Mouse (Mus musculus): Measurements from ENCODE around the gene Ly6g5c. TPM values are rescaled to one million over a fixed set of nuclear protein-coding genes. Genes with fewer than 3 reads are reported as not detected.

The Ly6g5c gene
- total and polyA plus RNA-seq, 3 experiments: not detected

DNA sequence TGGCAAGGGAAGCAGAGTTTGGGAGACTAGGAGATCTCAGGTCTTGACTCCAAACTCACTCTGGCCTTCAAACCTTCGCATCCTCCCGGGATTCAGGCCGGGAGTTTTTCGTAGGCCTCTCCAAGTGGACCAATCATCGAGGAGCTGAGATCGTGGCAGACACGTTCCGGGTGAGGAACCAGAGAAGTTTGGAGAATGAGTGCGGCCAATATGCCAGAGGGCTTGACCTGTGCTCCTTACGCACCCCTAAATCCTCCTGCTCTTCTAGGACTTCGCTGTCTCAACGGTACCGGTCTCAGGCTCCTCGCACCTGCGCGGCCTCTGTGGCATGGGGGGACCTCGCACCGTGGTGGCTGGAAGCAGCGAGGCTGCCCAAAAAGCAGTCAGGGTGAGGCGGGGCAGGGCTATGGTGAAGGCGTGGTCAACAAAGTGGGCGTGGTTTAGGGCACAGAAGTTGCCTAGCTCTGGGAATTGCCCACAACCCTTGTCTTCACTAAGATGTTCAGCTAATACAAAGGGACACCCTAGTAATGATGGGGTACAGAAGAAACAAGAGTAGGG is 47.3 kb upstream of the Ly6g5c start:
- no peaks in the 10 kb centered on the region for H3K27me3 ChIP-seq (replicated peaks)
- no peaks in the 10 kb centered on the region for H3K79me2 ChIP-seq (replicated peaks; ENCODE audit: control insufficient read depth, extremely low read depth, insufficient read depth, poor library complexity, severe bottlenecking)
- H3K4me1 ChIP-seq (ENCODE audit: control insufficient read depth in 1 of 2, insufficient read depth in 2 of 2): peaks cover 2 to 4% of the 10 kb centered on the region in 2 experiments; a peak in 3 of 4 replicates
- TF ChIP-seq NRF1 (IDR thresholded peaks at IDR 0.05; ENCODE audit: low read depth, low read length) (no peak), JUN (IDR thresholded peaks at IDR 0.05; ENCODE audit: insufficient read depth, low read depth, low read length) (no peak), ZNF384 (IDR thresholded peaks at IDR 0.05; ENCODE audit: low read depth, low read length) (no peak), RCOR1 (conservative IDR thresholded peaks at IDR 0.05; ENCODE audit: low read depth, low read length) (no peak)
- peaks cover 47 to 83% of the 10 kb centered on the region in 2 experiments for H3K36me3 ChIP-seq (replicated peaks in 1 of 2; ENCODE audit: control insufficient read depth in 1 of 2, insufficient read depth in 1 of 2, low read length in 1 of 2)
- H3K4me2 ChIP-seq (ENCODE audit: insufficient read depth, low read depth, poor library complexity, severe bottlenecking): no peak overlapping the region
- in situ Hi-C loops (cut with MboI; ENCODE audit: low pct_ligation_motif_present, low pct_unique_long_range_greater_than_20kb, low sequenced_read_pairs): no loop called here
- DNase-seq (ENCODE audit: extremely low read depth): peak; percentile 14
- no peak overlapping the region for H3K4me3 ChIP-seq (replicated peaks in 1 of 3; ENCODE audit: low read depth in 2 of 3, low read length in 2 of 3, poor library complexity in 1 of 3)
- H3K27ac ChIP-seq (ENCODE audit: insufficient read depth, low read depth): no peak overlapping the region
- no peak overlapping the region for H3K9ac ChIP-seq (ENCODE audit: insufficient read depth, low read depth)
- no peaks in the 10 kb centered on the region for H3K9me3 ChIP-seq (replicated peaks; ENCODE audit: low read length)
- dilution Hi-C loops (cut with MboI; ENCODE audit: extremely low pct_ligation_motif_present, extremely low pct_unique_long_range_greater_than_20kb, low sequenced_read_pairs): no loop called here

DNA sequence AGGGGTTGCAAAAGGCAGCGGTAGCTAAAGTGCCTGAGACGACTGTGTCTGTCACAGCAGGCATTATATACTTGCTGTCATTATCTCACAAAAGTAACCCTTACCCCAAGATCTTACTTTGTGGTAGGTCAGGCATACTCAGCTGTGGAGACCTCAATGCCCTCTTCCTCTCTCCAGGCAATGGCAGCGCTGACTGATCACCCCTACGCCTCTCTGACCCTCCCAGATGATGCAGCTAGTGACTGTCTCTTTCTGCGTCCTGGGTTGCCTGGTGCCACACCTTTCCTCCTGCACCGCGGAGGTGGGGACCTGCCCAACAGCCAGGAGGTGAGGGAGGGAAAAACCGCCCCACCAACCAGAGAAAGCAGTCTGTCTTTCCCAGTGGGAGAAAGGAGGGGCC is 46.8 kb upstream of the Ly6g5c start:
- in situ Hi-C loops (cut with MboI; ENCODE audit: low pct_ligation_motif_present, low pct_unique_long_range_greater_than_20kb, low sequenced_read_pairs) (no loop called here), dilution Hi-C loops (cut with MboI; ENCODE audit: extremely low pct_ligation_motif_present, extremely low pct_unique_long_range_greater_than_20kb, low sequenced_read_pairs) (no loop called here)
- Histone ChIP-seq H3K79me2 (replicated peaks; ENCODE audit: control insufficient read depth, extremely low read depth, insufficient read depth, poor library complexity, severe bottlenecking) (no peaks in the 10 kb centered on the region), H3K9ac (ENCODE audit: insufficient read depth, low read depth) (no peak overlapping the region), H3K4me2 (ENCODE audit: insufficient read depth, low read depth, poor library complexity, severe bottlenecking) (no peak overlapping the region), H3K27ac (ENCODE audit: insufficient read depth, low read depth) (no peak overlapping the region), H3K4me3 (replicated peaks in 1 of 3; ENCODE audit: low read depth in 2 of 3, low read length in 2 of 3, poor library complexity in 1 of 3) (no peak overlapping the region), H3K9me3 (replicated peaks; ENCODE audit: low read length) (no peaks in the 10 kb centered on the region), H3K36me3 (replicated peaks in 1 of 2; ENCODE audit: control insufficient read depth in 1 of 2, insufficient read depth in 1 of 2, low read length in 1 of 2) (peaks cover 42 to 78% of the 10 kb centered on the region in 2 experiments), H3K27me3 (replicated peaks) (no peaks in the 10 kb centered on the region), H3K4me1 (ENCODE audit: control insufficient read depth in 1 of 2, insufficient read depth in 2 of 2) (peaks cover 0 to 2% of the 10 kb centered on the region in 2 experiments; a peak in 2 of 4 replicates)
- TF ChIP-seq RCOR1 (conservative IDR thresholded peaks at IDR 0.05; ENCODE audit: low read depth, low read length) (no peak), ELF1 (IDR thresholded peaks at IDR 0.05; ENCODE audit: low read depth, low read length) (no peak), NRF1 (IDR thresholded peaks at IDR 0.05; ENCODE audit: low read depth, low read length) (no peak), SMC3 (IDR thresholded peaks at IDR 0.05; ENCODE audit: low read depth, low read length) (no peak), MAFK (IDR thresholded peaks at IDR 0.05; ENCODE audit: insufficient replicate concordance, low read length) (no peak), PAX5 (IDR thresholded peaks at IDR 0.05; ENCODE audit: low read length) (no peak), MYC (IDR thresholded peaks at IDR 0.05; ENCODE audit: low read depth, low read length) (no peak), UBTF (IDR thresholded peaks at IDR 0.05; ENCODE audit: low read depth, low read length) (no peak), KAT2A (IDR thresholded peaks at IDR 0.05; ENCODE audit: insufficient replicate concordance, low read length) (no peak), MAX (IDR thresholded peaks at IDR 0.05; ENCODE audit: low read length) (no peak), NELFE (IDR thresholded peaks at IDR 0.05; ENCODE audit: low read depth, low read length) (no peak), TCF12 (IDR thresholded peaks at IDR 0.05; ENCODE audit: low read depth, low read length) (no peak)
- DNase-seq (ENCODE audit: extremely low read depth): no peak
